Mouse (Mus musculus) frontal cortex, postnatal 36 days (tissue): ENCODE data around the gene Elp4.

Experiments
- DNase-seq, 2 experiments: peaks; one replicate each; pipeline ENCODE4 v3.0.0; 2022; ENCODE audit warnings: low spot score in 2 of 2

The Elp4 gene

DNA sequence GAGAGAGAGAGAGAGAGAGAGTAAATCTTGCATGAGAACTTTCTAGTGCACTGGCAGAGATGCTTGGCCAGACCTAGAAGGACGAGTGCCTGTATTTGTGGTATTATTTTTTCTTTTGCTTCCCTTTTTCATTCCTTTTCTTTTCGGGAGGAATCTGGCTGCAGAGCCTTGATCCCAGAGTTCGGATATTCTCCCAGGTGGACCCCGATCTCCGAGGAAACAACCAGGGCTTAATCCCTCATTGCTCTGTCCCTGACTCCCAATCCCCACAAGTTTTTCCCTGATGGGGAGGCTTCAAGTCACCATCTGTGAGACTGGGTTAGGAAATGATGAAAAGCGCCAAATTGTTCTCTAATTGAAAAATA, 233.7 kb downstream of the Elp4 start:
- no peak for DNase-seq

- DNase-seq: no peak
Observed at GRCm38 (mm10) chr2:105669881-105670730, 234.3 kb downstream of the Elp4 start.

DNA sequence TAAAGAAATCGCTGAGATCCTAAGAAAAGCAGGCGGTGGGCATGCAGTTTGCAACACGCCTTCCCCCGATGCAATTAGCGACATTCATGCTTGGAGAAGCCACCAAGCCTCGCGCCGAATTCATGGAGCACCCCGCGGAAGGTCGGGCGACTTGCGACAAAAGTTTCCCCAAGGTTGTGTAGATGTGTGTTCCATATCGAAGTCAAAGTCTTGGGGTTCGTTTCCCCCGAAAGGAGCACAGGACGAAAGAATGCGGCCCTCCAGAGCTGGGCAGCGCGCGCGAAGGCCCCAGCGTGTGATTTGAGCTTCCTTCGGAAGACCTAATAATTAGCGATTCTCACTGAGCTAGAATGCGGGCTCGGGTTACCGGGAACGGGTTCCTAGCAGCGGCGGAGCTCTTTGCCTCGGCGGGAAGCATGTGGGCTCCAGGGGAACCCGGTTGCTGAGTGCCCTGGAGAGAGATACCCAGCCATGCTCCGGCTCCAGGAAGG, 234.9 kb downstream of the Elp4 start:
- DNase-seq: no peak

DNA sequence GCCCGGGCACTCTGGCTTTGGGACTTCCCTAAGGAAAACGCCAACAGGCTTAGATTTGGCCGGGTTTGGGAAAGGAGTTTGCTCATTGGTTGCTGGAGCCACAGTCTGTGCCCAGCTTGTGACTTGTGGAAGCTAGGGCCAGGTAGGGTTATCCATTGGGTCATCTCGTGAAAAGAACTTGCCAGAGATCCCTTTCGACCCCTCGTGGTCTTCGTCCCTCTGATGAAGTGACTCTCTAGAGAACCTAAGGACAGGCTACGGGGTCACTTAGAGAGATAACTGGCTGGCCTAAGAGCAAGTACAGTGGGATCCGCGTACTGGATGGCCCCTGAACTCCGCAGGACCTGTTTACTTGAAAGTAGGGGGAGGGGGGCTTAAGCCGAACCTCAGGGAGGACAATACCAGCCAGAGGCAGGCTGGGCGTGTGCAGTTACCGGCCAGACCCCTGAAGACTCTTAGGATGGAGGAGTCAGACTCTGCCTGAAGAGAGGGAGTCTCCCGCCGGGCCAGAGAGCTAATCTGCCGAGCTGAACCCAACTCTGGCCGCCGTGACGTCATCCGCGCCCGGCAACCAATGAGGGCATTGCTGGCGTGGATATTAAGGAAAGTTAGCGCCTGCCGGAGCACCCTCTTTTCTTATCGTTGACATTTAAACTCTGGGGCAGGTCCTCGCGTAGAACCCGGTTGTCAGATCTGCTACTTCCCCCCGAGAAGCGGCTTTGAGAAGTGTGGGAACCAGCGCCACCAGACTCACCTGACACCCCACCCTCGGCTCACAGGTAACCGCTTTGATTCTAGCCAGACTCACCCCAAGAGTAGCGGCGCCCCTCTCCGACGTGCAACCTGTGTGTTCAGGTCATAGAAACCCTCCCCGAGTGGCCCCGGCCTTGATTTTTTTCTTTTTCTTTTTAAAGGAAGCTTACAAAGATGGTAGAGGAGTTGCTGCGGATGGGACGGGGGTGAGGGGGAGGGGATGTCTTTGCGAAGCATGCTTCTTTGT, 235.8 kb downstream of the Elp4 start, which contains the start of gene Pax6:
Gene Pax6 (plus strand): TSS at position 630 of the 1,000 bp plus-strand sequence.
- no peak for DNase-seq

GRCm38 (mm10) chr2:105667626-105667950, 236.8 kb downstream of the Elp4 start:
- no peak for DNase-seq

DNA sequence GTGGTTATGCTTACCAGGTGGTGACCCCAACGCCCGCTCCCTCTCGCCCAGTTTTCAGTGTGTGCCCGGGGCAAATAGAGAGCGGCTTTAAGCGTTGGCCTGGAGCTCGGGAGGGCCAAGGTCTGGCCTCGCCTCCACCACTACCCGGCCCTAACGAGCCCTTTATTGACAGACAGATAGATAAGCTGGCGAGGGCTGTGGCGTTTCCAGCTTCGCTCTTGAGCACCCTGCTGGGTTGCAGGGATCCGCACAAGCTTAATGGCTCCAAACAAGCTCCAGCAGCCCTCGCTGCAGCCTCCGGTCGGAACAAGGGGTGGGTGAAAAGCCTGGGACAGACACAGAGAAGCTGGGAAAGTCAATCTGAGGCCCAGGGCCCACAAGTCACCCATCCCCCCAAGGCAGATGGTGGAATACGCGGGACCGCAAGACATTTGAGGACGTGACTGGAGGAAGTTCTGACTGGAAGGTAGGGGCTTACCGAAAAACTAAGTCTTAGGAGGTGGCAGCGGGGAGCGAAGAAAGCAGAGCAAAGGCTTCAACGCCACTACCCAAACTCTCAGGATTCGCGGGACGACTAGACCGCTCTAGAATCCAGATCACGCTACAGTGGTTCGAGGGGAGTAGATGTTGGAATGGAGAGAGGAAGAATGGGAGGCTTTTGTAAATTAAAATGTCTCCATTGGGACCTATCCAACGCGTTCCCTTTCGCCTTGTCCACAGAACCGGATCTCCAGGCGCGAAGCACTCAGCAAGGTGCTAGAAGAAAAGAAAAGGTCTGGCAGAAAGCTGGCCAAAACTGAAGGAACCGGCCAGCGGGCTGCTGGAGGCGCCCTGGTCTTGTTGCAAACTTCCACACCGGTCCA, 237.4 kb downstream of the Elp4 start:
- DNase-seq: no peak

- no peak for DNase-seq
Observed at GRCm38 (mm10) chr2:105666331-105666730, 238.0 kb downstream of the Elp4 start.

DNA sequence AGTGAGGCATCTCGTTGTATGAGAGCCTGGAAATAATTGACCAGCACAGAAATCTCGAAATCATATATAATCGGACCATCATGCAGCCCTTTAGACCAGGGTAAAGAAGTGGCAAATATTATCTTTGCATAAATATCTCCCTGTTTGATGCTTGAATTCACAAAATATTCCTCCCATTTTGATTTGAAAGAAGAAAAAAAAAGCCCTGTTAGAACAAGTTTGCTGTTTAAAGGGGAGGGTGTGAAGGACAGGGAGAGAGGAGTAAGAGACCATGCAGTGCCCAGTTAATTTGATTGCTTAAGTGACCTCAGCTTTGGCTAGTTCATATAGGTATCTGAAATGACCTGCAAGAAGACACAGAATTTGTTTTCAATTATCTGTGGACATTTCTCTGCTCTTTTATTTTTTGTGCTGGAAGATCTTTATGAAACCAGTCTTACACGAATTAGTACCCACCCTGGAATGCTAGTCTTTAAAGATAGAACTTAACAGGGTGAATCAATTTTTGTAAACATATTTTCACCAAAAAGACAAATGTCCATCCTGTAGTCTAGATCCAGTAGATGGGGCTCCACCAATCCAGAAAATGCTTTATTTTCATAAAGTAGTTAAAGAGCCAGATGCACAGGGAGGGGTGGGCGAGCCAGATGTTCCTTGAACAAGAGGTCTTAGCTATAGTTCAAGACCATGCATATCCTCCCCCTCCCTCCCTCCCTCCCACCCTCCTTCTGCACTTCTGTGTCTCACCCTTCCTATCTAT, 238.7 kb downstream of the Elp4 start:
- DNase-seq: no peak

- DNase-seq: no peak
Observed at GRCm38 (mm10) chr2:105664996-105665395, 239.4 kb downstream of the Elp4 start.

DNA sequence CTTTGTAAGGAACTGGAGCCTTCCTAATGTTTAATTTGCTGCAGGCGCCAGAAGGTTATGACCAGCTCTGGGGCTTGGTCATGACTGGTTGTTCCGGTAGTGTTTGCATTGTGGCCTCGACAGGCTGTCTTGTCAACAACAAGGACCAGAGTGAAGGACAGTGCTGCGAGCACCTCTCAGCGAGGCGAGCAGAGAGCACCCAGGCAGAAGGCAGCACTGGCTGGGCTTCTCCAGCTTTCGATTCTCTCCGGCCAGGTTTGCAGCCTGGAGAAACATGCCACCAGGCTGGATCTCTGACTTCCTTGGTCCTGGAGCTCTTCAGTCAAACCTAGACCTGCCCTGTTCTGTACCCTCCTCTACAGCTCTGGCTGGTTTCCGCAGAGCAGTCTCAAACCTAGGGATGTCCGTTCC, 241.3 kb downstream of the Elp4 start:
- DNase-seq: no peak

GRCm38 (mm10) chr2:105662606-105663005, 241.8 kb downstream of the Elp4 start:
- no peak for DNase-seq

DNA sequence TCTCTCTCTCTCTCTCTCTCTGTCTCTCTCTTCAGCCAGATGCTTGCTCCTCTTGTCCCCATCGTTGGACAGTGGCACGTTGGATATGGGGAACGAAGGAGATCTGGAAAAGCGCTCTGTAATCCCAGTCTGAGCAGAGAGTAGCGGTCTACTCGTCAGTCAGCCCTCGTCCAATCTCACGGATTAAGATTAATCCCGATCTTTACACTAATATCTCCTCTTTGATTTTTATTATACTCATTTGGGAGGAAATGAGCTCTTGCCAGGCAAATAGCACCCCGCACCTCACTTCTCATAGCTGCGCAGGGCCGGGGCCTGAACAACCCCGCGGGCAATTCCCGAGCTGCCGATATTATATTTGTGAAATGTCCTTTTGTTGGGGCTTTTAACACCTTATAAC, 242.2 kb downstream of the Elp4 start:
- no peak for DNase-seq

DNA sequence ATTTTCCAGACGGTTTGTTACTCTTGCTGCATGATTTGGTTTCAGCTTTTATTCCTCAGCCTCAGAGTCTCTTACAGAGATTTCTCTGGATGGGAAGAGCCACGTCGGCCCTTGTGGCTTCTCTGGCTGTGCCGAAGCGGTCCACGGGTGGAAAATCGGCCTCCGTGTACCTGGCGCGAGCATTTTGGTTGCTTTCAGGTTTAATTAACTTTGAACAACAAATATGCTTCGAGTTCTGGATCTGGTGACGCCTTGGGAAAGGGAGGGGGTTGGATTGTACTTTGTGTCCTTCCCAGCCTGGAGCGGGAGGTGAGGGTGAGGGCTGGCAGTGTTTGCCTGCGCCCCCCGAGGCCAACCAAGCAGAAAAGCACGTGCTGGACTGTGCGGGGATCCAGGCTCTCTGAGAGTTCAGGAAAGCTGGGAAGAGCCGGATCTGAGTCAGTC, 242.7 kb downstream of the Elp4 start:
- DNase-seq: no peak

DNA sequence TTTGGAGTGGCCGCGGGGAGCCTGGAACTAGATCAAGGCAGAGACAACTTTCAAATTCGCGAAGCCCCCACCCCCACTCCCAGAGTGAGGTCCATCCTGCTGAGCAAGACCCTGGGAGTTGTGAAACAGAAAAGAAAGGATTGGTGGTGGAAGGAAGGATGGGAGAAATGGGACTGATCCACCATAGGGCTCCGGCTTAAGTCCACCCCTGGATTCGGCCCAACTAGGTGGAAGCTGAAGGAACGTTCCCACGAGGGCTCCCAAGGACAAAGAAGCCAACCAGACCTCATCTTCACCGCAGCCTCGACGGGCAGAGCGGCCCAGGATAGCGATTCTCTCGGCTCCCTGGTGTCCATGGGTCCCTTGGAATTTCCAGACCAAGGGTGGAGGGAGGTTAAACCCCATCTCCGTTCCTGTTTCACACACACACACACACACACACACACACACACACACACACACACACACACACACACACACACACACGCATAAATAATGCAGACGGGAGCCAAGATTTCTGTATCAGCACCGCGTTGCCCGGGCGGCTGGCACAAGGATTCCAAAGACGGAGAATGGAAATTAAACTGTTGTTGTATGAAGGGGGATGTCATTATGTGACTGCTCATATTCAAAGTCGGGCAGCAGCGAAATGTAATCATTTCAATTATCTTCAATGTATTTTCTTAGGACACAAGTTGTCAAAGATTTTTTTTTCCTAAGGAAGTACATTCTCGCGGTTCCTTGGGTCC, 243.3 kb downstream of the Elp4 start:
- DNase-seq: no peak

DNA sequence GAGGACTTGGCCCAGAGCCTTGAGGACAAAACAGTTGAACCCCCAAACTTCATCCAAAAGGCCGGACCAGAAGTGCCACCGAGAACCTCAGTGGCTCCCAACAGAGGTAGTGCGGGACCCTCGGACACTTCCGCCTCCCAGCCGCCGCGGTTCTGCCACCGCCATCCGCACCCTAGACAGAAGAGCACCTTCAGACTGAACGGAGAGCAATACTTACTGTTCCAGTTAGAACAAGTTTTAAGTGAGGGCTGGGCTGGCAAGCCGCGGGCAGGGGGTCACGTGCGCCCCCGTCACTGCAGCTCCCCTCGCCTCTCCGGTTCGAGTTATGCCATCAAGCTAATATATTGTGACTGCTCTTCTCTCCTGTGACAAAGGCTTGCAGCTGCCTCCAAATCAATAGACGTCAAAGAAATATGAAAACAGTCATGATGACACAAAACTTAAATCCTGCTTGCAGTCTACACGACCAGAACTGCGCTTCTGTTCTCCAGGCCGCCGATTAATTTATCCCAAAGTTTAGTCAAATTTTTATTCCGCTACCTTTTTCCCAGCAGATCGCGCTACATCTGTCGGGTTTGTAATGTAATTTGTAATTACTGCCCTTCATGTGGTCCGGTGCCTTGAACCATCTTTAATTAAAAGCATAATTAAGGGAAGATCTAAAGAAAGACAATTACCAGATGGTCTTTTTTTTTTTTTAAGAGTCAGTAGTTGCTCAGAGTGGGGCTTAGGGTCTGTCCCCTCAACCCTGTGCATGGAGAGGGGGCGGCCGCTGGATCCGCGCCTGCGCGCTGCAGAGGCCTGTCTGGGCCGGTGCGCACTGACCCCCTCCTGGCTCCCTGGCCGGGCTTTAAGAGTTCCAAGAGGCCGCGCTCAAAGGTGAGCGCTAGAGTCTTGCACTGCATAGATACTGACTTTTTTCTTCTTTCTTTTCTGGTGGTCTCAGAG, 244.2 kb downstream of the Elp4 start:
- no peak for DNase-seq

DNA sequence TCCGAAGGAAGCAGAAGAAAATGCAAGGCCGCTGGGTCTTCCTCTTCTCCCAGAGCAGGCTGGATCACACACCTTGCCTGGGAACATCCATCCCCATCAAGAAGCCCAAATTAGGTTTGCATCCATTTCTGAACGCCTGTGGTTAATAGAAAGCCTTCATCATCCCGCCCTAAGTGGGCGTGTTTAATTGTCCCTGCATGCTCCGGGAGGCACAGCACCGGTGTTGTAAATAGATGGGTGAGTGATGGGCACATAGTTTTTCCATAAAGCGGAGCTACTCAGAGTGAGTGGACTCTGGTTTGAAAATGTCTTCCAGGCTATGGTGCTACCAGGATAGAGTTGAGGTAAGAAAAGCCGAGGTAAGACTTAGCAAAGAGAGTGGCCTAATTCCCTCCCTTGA, 245.0 kb downstream of the Elp4 start:
- no peak for DNase-seq

GRCm38 (mm10) chr2:105656456-105656855, 247.9 kb downstream of the Elp4 start:
- DNase-seq: no peak
